Mouse (Mus musculus): ENCODE measurements at regions not wholly inside any gene's neighbourhood (a gene's known extent, or its start where the extent isn't known, plus 50 kb on each side); places are given as distances from the start of the nearest gene placed in this dataset.

DNA sequence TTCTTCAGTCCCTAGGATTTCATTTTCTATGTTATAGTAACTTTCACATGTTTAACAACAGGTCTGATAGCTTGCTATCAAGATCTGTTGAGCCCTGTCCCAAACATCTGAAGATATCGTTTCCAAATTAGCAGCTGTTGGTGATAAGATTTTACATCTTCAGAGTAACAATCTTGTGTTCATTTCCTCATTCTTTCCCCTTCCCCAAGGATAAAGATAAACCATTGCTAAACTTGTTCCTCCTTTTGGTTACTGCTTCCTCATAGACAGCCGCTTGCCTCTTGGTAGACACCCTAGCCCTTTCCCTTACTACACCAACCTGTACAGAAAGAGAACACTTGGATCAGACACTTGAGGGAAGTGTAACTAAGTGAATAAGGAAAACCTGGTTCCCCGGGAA lies 58.6 kb downstream of the Kcnrg start:
- TF ChIP-seq MXI1 (IDR thresholded peaks at IDR 0.05; ENCODE audit: low read depth, low read length) = no peak
- no peak for TF ChIP-seq CTCF (IDR thresholded peaks at IDR 0.05 in 2 of 3, conservative IDR thresholded peaks at IDR 0.05 in 1 of 3; ENCODE audit: control insufficient read depth in 1 of 3, insufficient read depth in 1 of 3, low read depth in 2 of 3, low read length in 3 of 3, poor library complexity in 1 of 3, severe bottlenecking in 1 of 3)
- TF ChIP-seq HCFC1 (IDR thresholded peaks at IDR 0.05; ENCODE audit: low read depth, low read length) = no peak
- TF ChIP-seq ZC3H11A (IDR thresholded peaks at IDR 0.05; ENCODE audit: low read depth, low read length) = peak; percentile 20; the same call in 1 of the 2 replicates
- no peak for TF ChIP-seq ELF1 (IDR thresholded peaks at IDR 0.05; ENCODE audit: low read depth, low read length)
- no peak for TF ChIP-seq NELFE (IDR thresholded peaks at IDR 0.05; ENCODE audit: low read depth, low read length)
- no peak for TF ChIP-seq USF1 (IDR thresholded peaks at IDR 0.05; ENCODE audit: low read depth, low read length)
- no peak for TF ChIP-seq POLR2A (IDR thresholded peaks at IDR 0.05; ENCODE audit: control insufficient read depth in 1 of 2, insufficient read depth in 1 of 2, low read depth in 1 of 2, low read length in 2 of 2, poor library complexity in 1 of 2)
- TF ChIP-seq ETS1 (IDR thresholded peaks at IDR 0.05; ENCODE audit: low read depth, low read length) = peak; percentile 90
- peak; percentile 96 for TF ChIP-seq GATA1 (IDR thresholded peaks at IDR 0.05; ENCODE audit: low read depth, low read length)
- TF ChIP-seq POLR2AphosphoS2 (IDR thresholded peaks at IDR 0.05; ENCODE audit: low read length) = no peak
- TF ChIP-seq EP300 (IDR thresholded peaks at IDR 0.05; ENCODE audit: low read depth in 1 of 2, low read length in 2 of 2) = peak; percentile 83 to 95
- no peak for TF ChIP-seq MAX (IDR thresholded peaks at IDR 0.05; ENCODE audit: low read length)

All from MEL (cell line).